Mouse (Mus musculus) hindbrain, embryonic 13.5 days (tissue): ENCODE data around the gene Nup50. TPM values are rescaled to one million over a fixed set of nuclear protein-coding genes. Genes with fewer than 3 reads are reported as not detected.
A peak's percentile ranks its signal among the peaks of the same experiment; 100 is the strongest.
"Not testable (repeated sequence)": the region's sequence is repeated elsewhere in the genome, so short reads cannot be mapped to it uniquely, and the experiment has no call there.

Experiments
- ATAC-seq: fragments of 200-750 bp; cut with Nextera tagmentation; 2 replicates; pipeline ENCODE4 v1.8.0; 2017; ENCODE audit warnings: moderate TSS enrichment; ENCODE audit not compliant: low FRiP score
- H3K27ac ChIP-seq: fragments of 300-500 bp; sonication (generic); 2 replicates; pipeline ENCODE4 v1.5.1; 2015; ENCODE audit warnings: inconsistent platforms, mild to moderate bottlenecking, moderate library complexity
- H3K27me3 ChIP-seq: fragments of 300-500 bp; sonication (generic); 2 replicates; pipeline ENCODE4 v1.6.1; 2015; ENCODE audit warnings: mild to moderate bottlenecking, inconsistent platforms
- H3K36me3 ChIP-seq: fragments of 300-500 bp; sonication (generic); 2 replicates; pipeline ENCODE4 v1.6.1; 2015; ENCODE audit warnings: mild to moderate bottlenecking, inconsistent platforms
- H3K4me1 ChIP-seq: fragments of 300-500 bp; sonication (generic); replicated peaks from 2 replicates; pipeline ENCODE4 v1.6.1; 2015; ENCODE audit warnings: inconsistent platforms
- H3K4me2 ChIP-seq: fragments of 300-500 bp; sonication (generic); 2 replicates; pipeline ENCODE4 v1.6.1; 2015; ENCODE audit warnings: inconsistent platforms, mild to moderate bottlenecking, moderate library complexity
- H3K4me3 ChIP-seq: fragments of 300-500 bp; sonication (generic); 2 replicates; pipeline ENCODE4 v1.5.1; 2015; ENCODE audit warnings: mild to moderate bottlenecking, inconsistent platforms
- H3K9ac ChIP-seq: fragments of 300-500 bp; sonication (generic); 2 replicates; pipeline ENCODE4 v1.6.1; 2015; ENCODE audit warnings: mild to moderate bottlenecking, inconsistent platforms
- H3K9me3 ChIP-seq: fragments of 300-500 bp; sonication (generic); 2 replicates; pipeline ENCODE4 v1.6.1; 2016; ENCODE audit warnings: inconsistent platforms
- WGBS: fragments of 180-500 bp; shearing (Covaris S2); methylation state at CpG from one replicate; pipeline ENCODE4 v1.1.7; 2015; 5-methylcytosine and 5-hydroxymethylcytosine counted together
- polyA plus RNA-seq: library from polyadenylated mRNA; unstranded; fragments of >200 nt; fragmentation: Nextera tagmentation; extraction: Ambion mirVana; gene quantifications from 2 replicates; pipeline ENCODE4 v1.2.1, GENCODE M21; 2015

Gene Nup50
- polyA plus RNA-seq = 31.6 and 31.9 TPM in 2 replicates

- no peaks in the 10 kb centered on the region for H3K27me3 ChIP-seq
- H3K9ac ChIP-seq = peak within 1 kb of the TSS; percentile 89
- H3K36me3 ChIP-seq = peaks cover 8% of the 10 kb centered on the region
- peaks cover 29% of the 10 kb centered on the region for H3K4me1 ChIP-seq
- H3K4me3 ChIP-seq = peak within 1 kb of the TSS; percentile 66
- peak; percentile 93 for ATAC-seq
- H3K9me3 ChIP-seq = no peaks in the 10 kb centered on the region
- peak within 1 kb of the TSS; percentile 97 for H3K27ac ChIP-seq
- H3K4me2 ChIP-seq = peak within 1 kb of the TSS; percentile 96
- under 1% methylated on average over 60 of the region's 60 CpGs for WGBS
Observed at GRCm38 (mm10) chr15:84922884-84923507, at the start of gene Nup50. Gene Nup50 (plus strand): TSS chr15:84923411.

- no peak overlapping the region for H3K27ac ChIP-seq
- no peak for ATAC-seq
- H3K4me3 ChIP-seq = no peak overlapping the region
- no peaks in the 10 kb centered on the region for H3K4me1 ChIP-seq
- H3K36me3 ChIP-seq = no peaks in the 10 kb centered on the region
- 81% methylated on average over 4 of the region's 4 CpGs for WGBS
- no peak overlapping the region for H3K9ac ChIP-seq
- no peak overlapping the region for H3K4me2 ChIP-seq
- H3K27me3 ChIP-seq = 0 out of 2 replicates have a peak, but pooled peaks cover 5% of the 10 kb centered on the region
- no peaks in the 10 kb centered on the region for H3K9me3 ChIP-seq
Observed at GRCm38 (mm10) chr15:84873867-84874266, 49.3 kb upstream of the Nup50 start.

- Histone ChIP-seq H3K4me1 (no peaks in the 10 kb centered on the region), H3K36me3 (no peaks in the 10 kb centered on the region), H3K4me2 (no peak overlapping the region), H3K9me3 (no peaks in the 10 kb centered on the region), H3K9ac (no peak overlapping the region), H3K27ac (no peak overlapping the region), H3K27me3 (0 out of 2 replicates have a peak, but pooled peaks cover 5% of the 10 kb centered on the region), H3K4me3 (no peak overlapping the region)
- ATAC-seq = no peak
- WGBS = 83% methylated on average over 12 of the region's 12 CpGs
Observed at GRCm38 (mm10) chr15:84877029-84877815, 46.0 kb upstream of the Nup50 start.

GRCm38 (mm10) chr15:84888066-84888465 is 35.1 kb upstream of the Nup50 start:
- peaks cover 14% of the 10 kb centered on the region for H3K4me1 ChIP-seq
- H3K9ac ChIP-seq = no peak overlapping the region
- no peaks in the 10 kb centered on the region for H3K27me3 ChIP-seq
- H3K4me2 ChIP-seq = no peak overlapping the region
- H3K4me3 ChIP-seq = no peak overlapping the region
- no peak for ATAC-seq
- 65% methylated on average over 12 of the region's 12 CpGs for WGBS
- H3K36me3 ChIP-seq = no peaks in the 10 kb centered on the region
- H3K27ac ChIP-seq = no peak overlapping the region
- no peaks in the 10 kb centered on the region for H3K9me3 ChIP-seq

GRCm38 (mm10) chr15:84891246-84891645 is 32.0 kb upstream of the Nup50 start:
- peaks cover 14% of the 10 kb centered on the region for H3K4me1 ChIP-seq
- ATAC-seq = no peak

GRCm38 (mm10) chr15:84891658-84892057 is 31.6 kb upstream of the Nup50 start:
- Histone ChIP-seq H3K9me3 (no peaks in the 10 kb centered on the region), H3K36me3 (no peaks in the 10 kb centered on the region), H3K4me3 (no peak overlapping the region), H3K4me2 (no peak overlapping the region), H3K27ac (no peak overlapping the region), H3K9ac (no peak overlapping the region; the same call in 1 of the 2 replicates), H3K4me1 (peaks cover 14% of the 10 kb centered on the region), H3K27me3 (no peaks in the 10 kb centered on the region)
- ATAC-seq = 0 out of 2 replicates have a peak, but pooled peaks have one; percentile 49
- 3% methylated on average over 3 of the region's 3 CpGs for whole genome bisulfite sequencing

More at GRCm38 (mm10) chr15:84891246-84891645, 32.0 kb upstream of the Nup50 start:
- 57% methylated on average over 3 of the region's 3 CpGs for WGBS
- Histone ChIP-seq H3K9me3 (no peaks in the 10 kb centered on the region), H3K4me2 (no peak overlapping the region), H3K27ac (no peak overlapping the region), H3K27me3 (no peaks in the 10 kb centered on the region), H3K9ac (no peak overlapping the region; the same call in 1 of the 2 replicates), H3K36me3 (no peaks in the 10 kb centered on the region), H3K4me3 (no peak overlapping the region)

GRCm38 (mm10) chr15:84896216-84896615 is 27.0 kb upstream of the Nup50 start:
- H3K4me1 ChIP-seq = peaks cover 23% of the 10 kb centered on the region
- not testable (repeated sequence) for H3K9ac ChIP-seq, H3K27me3 ChIP-seq, H3K36me3 ChIP-seq, H3K9me3 ChIP-seq, ATAC-seq, H3K27ac ChIP-seq, H3K4me3 ChIP-seq, H3K4me2 ChIP-seq
- WGBS = 76% methylated on average over 10 of the region's 10 CpGs

- WGBS = 80% methylated on average over 1 of the region's 1 CpGs
- Histone ChIP-seq H3K36me3 (no peaks in the 10 kb centered on the region), H3K27ac (no peak overlapping the region), H3K4me2 (no peak overlapping the region), H3K9me3 (no peaks in the 10 kb centered on the region), H3K4me1 (peaks cover 20% of the 10 kb centered on the region), H3K4me3 (no peak overlapping the region), H3K9ac (no peak overlapping the region), H3K27me3 (no peaks in the 10 kb centered on the region)
- no peak for ATAC-seq
Observed at GRCm38 (mm10) chr15:84896664-84897063, 26.5 kb upstream of the Nup50 start.

- Histone ChIP-seq H3K4me2 (peak overlapping the region; percentile 19; the same call in 1 of the 2 replicates), H3K36me3 (no peaks in the 10 kb centered on the region), H3K27ac (peak overlapping the region; percentile 70), H3K9me3 (no peaks in the 10 kb centered on the region), H3K27me3 (no peaks in the 10 kb centered on the region), H3K9ac (no peak overlapping the region), H3K4me3 (no peak overlapping the region), H3K4me1 (peaks cover 24% of the 10 kb centered on the region)
- WGBS = 32% methylated on average over 7 of the region's 7 CpGs
- peak; percentile 66; the same call in 1 of the 2 replicates for ATAC-seq
Observed at GRCm38 (mm10) chr15:84898077-84898476, 25.1 kb upstream of the Nup50 start.

- Histone ChIP-seq H3K4me1 (peaks cover 15% of the 10 kb centered on the region), H3K27ac (no peak overlapping the region), H3K27me3 (no peaks in the 10 kb centered on the region), H3K9ac (no peak overlapping the region), H3K4me2 (no peak overlapping the region), H3K4me3 (no peak overlapping the region), H3K36me3 (no peaks in the 10 kb centered on the region), H3K9me3 (no peaks in the 10 kb centered on the region)
- ATAC-seq = no peak
- WGBS = 62% methylated on average over 7 of the region's 7 CpGs
Observed at GRCm38 (mm10) chr15:84903843-84904385, 19.3 kb upstream of the Nup50 start.

GRCm38 (mm10) chr15:84913201-84913600 is 10.0 kb upstream of the Nup50 start:
- ATAC-seq = no peak
- H3K36me3 ChIP-seq = 0 out of 2 replicates have a peak, but pooled peaks cover 10% of the 10 kb centered on the region
- H3K4me2 ChIP-seq = no peak overlapping the region
- H3K9me3 ChIP-seq = no peaks in the 10 kb centered on the region
- H3K9ac ChIP-seq = no peak overlapping the region
- H3K27me3 ChIP-seq = no peaks in the 10 kb centered on the region
- no peak overlapping the region for H3K27ac ChIP-seq
- 69% methylated on average over 3 of the region's 3 CpGs for WGBS
- H3K4me1 ChIP-seq = 0 out of 2 replicates have a peak, but pooled peaks cover 4% of the 10 kb centered on the region
- H3K4me3 ChIP-seq = no peak overlapping the region

- Histone ChIP-seq H3K9me3 (no peaks in the 10 kb centered on the region), H3K4me3 (no peak within 1 kb of the TSS), H3K27me3 (no peaks in the 10 kb centered on the region), H3K4me1 (peaks cover 16% of the 10 kb centered on the region), H3K36me3 (no peaks in the 10 kb centered on the region), H3K27ac (no peak within 1 kb of the TSS), H3K4me2 (no peak within 1 kb of the TSS), H3K9ac (no peak within 1 kb of the TSS)
- ATAC-seq = no peak
- 90% methylated on average over 3 of the region's 3 CpGs for WGBS
Observed at GRCm38 (mm10) chr15:84919938-84920337, 3.3 kb upstream of the Nup50 start, which contains the start of gene Gm29666. Gene Gm29666 (minus strand): TSS chr15:84920038.
